Mouse (Mus musculus) lung, postnatal 0 days (tissue): ENCODE results near the gene Kctd20. TPM values are rescaled to one million over a fixed set of nuclear protein-coding genes. Genes with fewer than 3 reads are reported as not detected.

Experiments used
- ATAC-seq: fragments of 200-750 bp; cut with Nextera tagmentation; 2 replicates; pipeline ENCODE4 v1.8.0; 2017; ENCODE audit warnings: moderate library complexity
- DNase-seq: peaks from one replicate; pipeline ENCODE4 v3.0.0-alpha.2; 2016; ENCODE audit warnings: low spot score
- H3K27ac ChIP-seq: fragments of 300-500 bp; sonication (generic); 2 replicates; pipeline ENCODE4 v1.5.1; 2014; ENCODE audit warnings: antibody characterized with exemption, mild to moderate bottlenecking, low read length, mixed read lengths
- H3K27me3 ChIP-seq: fragments of 300-500 bp; sonication (generic); replicated peaks from 2 replicates; pipeline ENCODE4 v1.6.1; 2014; ENCODE audit warnings: low read length, mixed read lengths; ENCODE audit not compliant: insufficient read depth
- H3K36me3 ChIP-seq: fragments of 300-500 bp; sonication (generic); 2 replicates; pipeline ENCODE4 v1.6.1; 2014; ENCODE audit warnings: low read length, mixed read lengths; ENCODE audit not compliant: insufficient read depth
- H3K4me1 ChIP-seq: fragments of 300-500 bp; sonication (generic); 2 replicates; pipeline ENCODE4 v1.6.1; 2014; ENCODE audit warnings: antibody characterized with exemption, low read depth, low read length, mixed read lengths; ENCODE audit not compliant: insufficient read depth
- H3K4me2 ChIP-seq: fragments of 300-500 bp; sonication (generic); replicated peaks from 2 replicates; pipeline ENCODE4 v1.6.1; 2014; ENCODE audit warnings: low read depth, mild to moderate bottlenecking, low read length, moderate library complexity, mixed read lengths
- H3K4me3 ChIP-seq: fragments of 300-500 bp; sonication (generic); 2 replicates; pipeline ENCODE4 v1.5.1; 2014; ENCODE audit warnings: low read depth, low read length
- H3K9ac ChIP-seq: fragments of 300-500 bp; sonication (generic); replicated peaks from 2 replicates; pipeline ENCODE4 v1.6.1; 2014; ENCODE audit warnings: low read depth, mild to moderate bottlenecking
- H3K9me3 ChIP-seq: fragments of 300-500 bp; sonication (generic); 2 replicates; pipeline ENCODE4 v1.6.1; 2016; ENCODE audit warnings: low read length, mixed read lengths
- CTCF ChIP-seq: IDR thresholded peaks from 2 replicates; pipeline ENCODE4 v1.5.1; 2016; ENCODE audit warnings: antibody characterized with exemption, mild to moderate bottlenecking
- EP300 ChIP-seq: IDR thresholded peaks from 2 replicates; pipeline ENCODE4 v1.6.1; 2016; ENCODE audit warnings: antibody characterized with exemption, mild to moderate bottlenecking, control low read depth
- WGBS: fragments of 180-500 bp; shearing (Covaris S2); extraction: QIAGEN DNeasy Blood & Tissue Kit; methylation state at CpG from one replicate; pipeline ENCODE4 v1.1.7; 2014; 5-methylcytosine and 5-hydroxymethylcytosine counted together
- polyA plus RNA-seq: library from polyadenylated mRNA; unstranded; fragments of >200 nt; fragmentation: Nextera tagmentation; extraction: Ambion mirVana; gene quantifications from 2 replicates; pipeline ENCODE4 v1.2.1, GENCODE M21; 2015

Gene Kctd20
- polyA plus RNA-seq, 1 experiment from 2014 or later: 44.3 TPM

GRCm38 (mm10) chr17:28984724-28985420, 33.1 kb downstream of the Kctd20 start:
- Histone ChIP-seq H3K27me3 (no peaks in the 10 kb centered on the region), H3K4me3 (no peak overlapping the region), H3K9me3 (no peaks in the 10 kb centered on the region), H3K36me3 (peaks cover 46% of the 10 kb centered on the region), H3K9ac (no peak overlapping the region), H3K4me2 (no peak overlapping the region), H3K4me1 (no peaks in the 10 kb centered on the region), H3K27ac (no peak overlapping the region)
- 89% methylated on average over 1 of the region's 1 CpGs for WGBS
- no peak for ATAC-seq
- DNase-seq: no peak
- no peak for TF ChIP-seq EP300
- no peak for TF ChIP-seq CTCF

GRCm38 (mm10) chr17:28986833-28987232, 35.1 kb downstream of the Kctd20 start:
- no peaks in the 10 kb centered on the region for H3K27me3 ChIP-seq
- H3K4me2 ChIP-seq: no peak overlapping the region
- peak; percentile 20 for DNase-seq
- ATAC-seq: no peak
- H3K9me3 ChIP-seq: no peaks in the 10 kb centered on the region
- no peak overlapping the region for H3K27ac ChIP-seq
- peaks cover 5% of the 10 kb centered on the region for H3K4me1 ChIP-seq
- no peak overlapping the region for H3K9ac ChIP-seq
- H3K36me3 ChIP-seq: peaks cover 41% of the 10 kb centered on the region
- no peak overlapping the region for H3K4me3 ChIP-seq
- peak; percentile 69 for TF ChIP-seq CTCF
- TF ChIP-seq EP300: no peak

- Histone ChIP-seq H3K9me3 (no peaks in the 10 kb centered on the region), H3K4me2 (no peak overlapping the region), H3K27me3 (no peaks in the 10 kb centered on the region), H3K4me1 (peaks cover 10% of the 10 kb centered on the region), H3K27ac (no peak overlapping the region), H3K4me3 (no peak overlapping the region), H3K9ac (no peak overlapping the region), H3K36me3 (peaks cover 36% of the 10 kb centered on the region)
- 61% methylated on average over 4 of the region's 4 CpGs for WGBS
- no peak for ATAC-seq
- peak; percentile 72 for DNase-seq
- TF ChIP-seq CTCF (peak; percentile 90), EP300 (no peak)
These were observed 36.0 kb downstream of the Kctd20 start for GRCm38 (mm10) chr17:28987713-28988112.

- no peak overlapping the region for H3K4me3 ChIP-seq
- no peak overlapping the region for H3K4me2 ChIP-seq
- H3K4me1 ChIP-seq: peaks cover 10% of the 10 kb centered on the region
- no peaks in the 10 kb centered on the region for H3K9me3 ChIP-seq
- 72% methylated on average over 4 of the region's 4 CpGs for WGBS
- no peak overlapping the region for H3K27ac ChIP-seq
- H3K27me3 ChIP-seq: no peaks in the 10 kb centered on the region
- ATAC-seq: peak; percentile 30; the same call in 1 of the 2 replicates
- DNase-seq: peak; percentile 57
- peaks cover 32% of the 10 kb centered on the region for H3K36me3 ChIP-seq
- no peak overlapping the region for H3K9ac ChIP-seq
- TF ChIP-seq CTCF (no peak), EP300 (no peak)
These were observed 36.5 kb downstream of the Kctd20 start for GRCm38 (mm10) chr17:28988291-28988690.

GRCm38 (mm10) chr17:28988996-28989395, 37.2 kb downstream of the Kctd20 start:
- Histone ChIP-seq H3K27ac (no peak overlapping the region), H3K4me1 (peaks cover 10% of the 10 kb centered on the region), H3K9ac (no peak overlapping the region), H3K9me3 (no peaks in the 10 kb centered on the region), H3K4me2 (no peak overlapping the region), H3K4me3 (no peak overlapping the region), H3K27me3 (no peaks in the 10 kb centered on the region), H3K36me3 (peaks cover 28% of the 10 kb centered on the region)
- DNase-seq: no peak
- TF ChIP-seq EP300 (no peak), CTCF (no peak)
- WGBS: 85% methylated on average over 3 of the region's 3 CpGs
- no peak for ATAC-seq

- Histone ChIP-seq H3K27ac (peak overlapping the region; percentile 26; the same call in 1 of the 2 replicates), H3K9me3 (no peaks in the 10 kb centered on the region), H3K27me3 (no peaks in the 10 kb centered on the region), H3K36me3 (peaks cover 21% of the 10 kb centered on the region), H3K4me1 (peaks cover 10% of the 10 kb centered on the region), H3K9ac (no peak overlapping the region), H3K4me3 (no peak overlapping the region), H3K4me2 (no peak overlapping the region)
- TF ChIP-seq EP300: peak; percentile 72
- TF ChIP-seq CTCF: no peak
- peak; percentile 52 for DNase-seq
- peak; percentile 14; the same call in 1 of the 2 replicates for ATAC-seq
- 51% methylated on average over 4 of the region's 4 CpGs for WGBS
These were observed 38.3 kb downstream of the Kctd20 start for GRCm38 (mm10) chr17:28990060-28990459.
